Mouse (Mus musculus): ENCODE results near the gene Usp53. TPM values are rescaled to one million over a fixed set of nuclear protein-coding genes. Genes with fewer than 3 reads are reported as not detected.

The Usp53 gene
- polyA plus RNA-seq, 1 experiment from 2014 or later, result 6.9 TPM

DNA sequence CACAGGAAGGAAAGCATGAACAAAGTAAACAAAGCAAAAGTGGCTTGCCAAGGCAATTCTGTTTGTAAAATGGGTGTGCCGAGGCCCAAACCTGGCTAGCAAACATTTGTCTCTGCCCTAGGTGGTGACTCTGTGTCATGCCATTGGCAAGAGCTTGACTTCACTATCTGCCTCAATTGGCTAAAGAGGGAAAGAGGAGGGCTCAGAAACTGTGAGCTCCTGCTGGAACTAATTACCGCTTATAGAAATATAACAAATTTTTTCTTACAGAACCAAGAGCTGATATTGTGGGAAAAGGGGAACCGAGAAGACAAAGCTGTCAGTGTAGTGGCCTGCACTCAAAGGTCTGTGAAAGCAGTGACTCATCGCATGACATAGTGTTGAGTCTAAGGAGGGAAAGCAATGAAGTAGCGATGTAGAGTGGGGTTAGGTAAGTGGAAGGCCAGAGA, 95.9 kb downstream of the Usp53 start:
- DNase-seq (ENCODE audit: low spot score), result no peak

DNA sequence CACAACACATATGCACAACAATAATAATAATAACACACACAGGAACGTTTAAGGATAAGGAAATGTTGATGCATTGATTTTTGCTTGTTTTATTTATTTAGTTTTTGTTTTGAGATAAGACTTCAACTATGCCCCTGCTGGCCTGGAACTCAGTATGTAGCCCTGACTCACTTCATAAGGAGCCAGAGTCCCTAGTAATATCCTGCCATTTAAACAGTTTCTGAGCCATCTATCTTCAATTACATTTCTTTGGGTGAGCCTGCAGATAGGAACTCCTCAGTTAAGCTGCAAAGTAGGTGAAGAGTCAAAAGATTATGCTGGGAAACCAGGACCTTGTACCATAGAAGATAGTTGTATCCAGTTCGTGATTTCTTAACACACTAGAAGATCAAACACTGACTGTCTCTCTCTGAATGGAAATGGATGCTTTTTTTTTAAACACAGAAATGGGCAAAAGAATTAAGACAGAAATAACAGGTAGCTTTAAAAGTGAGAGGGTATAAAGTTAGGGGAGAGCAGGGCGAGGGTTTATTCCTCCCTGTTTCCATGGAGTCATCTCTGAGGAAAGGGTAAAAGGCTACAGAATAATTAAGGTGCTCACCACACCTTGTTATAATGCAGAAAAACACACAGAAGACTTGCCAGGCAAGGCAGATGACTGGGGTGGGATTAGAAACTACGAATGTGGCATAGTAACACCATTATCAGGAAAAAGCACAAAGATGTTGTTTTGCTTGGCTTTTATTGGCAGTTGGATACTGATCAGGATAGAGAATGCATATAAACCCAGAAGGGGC, 96.6 kb downstream of the Usp53 start:
- DNase-seq (ENCODE audit: low spot score), result no peak

Small RNA genes lying within 50 kb of the gene (microRNA-seq; reads per million reads assigned to microRNA genes)
- not detected for gene Gm22066 (ENCODE audit: borderline number of aligned reads)

Other genes with a start within 250 kb of the Usp53 start
- gene Fabp2, start 89.4 kb downstream of the Usp53 start, polyA plus RNA-seq (2015; fragmentation: Nextera tagmentation; extraction: Ambion mirVana), result 0.86 and 1.0 TPM in 2 replicates
- gene Gm10959, start 65.2 kb downstream of the Usp53 start, polyA plus RNA-seq (2015; fragmentation: Nextera tagmentation; extraction: Ambion mirVana), result not detected in 2 replicates
- gene 1810037I17Rik, start 60.3 kb downstream of the Usp53 start, polyA plus RNA-seq (2015; fragmentation: Nextera tagmentation; extraction: Ambion mirVana), result 139 and 157 TPM in 2 replicates
- gene Myoz2, start 50.5 kb upstream of the Usp53 start, polyA plus RNA-seq (2015; fragmentation: Nextera tagmentation; extraction: Ambion mirVana), result 0.28 TPM in 1 of 2 replicates, not detected in the other

All from thymus, postnatal 0 days (tissue).